Mouse (Mus musculus) right cerebral cortex, postnatal 4 days (tissue): ENCODE data around the gene Cnot4.
A peak's percentile ranks its signal among the peaks of the same experiment; 100 is the strongest.

Experiments used
- DNase-seq: peaks from one replicate; pipeline ENCODE4 v3.0.0-alpha.2; 2022

Gene Cnot4

DNA sequence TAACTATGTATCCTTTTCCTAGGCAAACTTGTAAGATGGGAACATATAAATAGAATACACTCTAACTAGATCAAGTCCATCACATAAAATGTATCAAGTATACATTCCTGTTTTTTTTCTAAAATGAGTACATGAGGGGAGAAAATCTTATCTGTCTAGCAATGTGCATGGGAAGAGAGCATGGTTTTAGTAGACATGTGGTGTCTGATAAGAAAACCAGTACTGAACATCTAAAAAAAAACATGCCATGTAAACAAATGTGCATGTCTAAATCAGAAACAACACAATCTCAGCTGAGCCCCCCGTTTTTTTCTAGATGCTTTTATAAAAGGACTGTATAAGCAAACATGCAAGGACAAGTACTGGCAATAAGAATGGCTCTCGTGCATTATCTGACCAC lies 100.8 kb downstream of the Cnot4 start:
- no peak for DNase-seq

- DNase-seq: no peak
These were observed 102.7 kb downstream of the Cnot4 start for GRCm38 (mm10) chr6:35030811-35031210.

DNA sequence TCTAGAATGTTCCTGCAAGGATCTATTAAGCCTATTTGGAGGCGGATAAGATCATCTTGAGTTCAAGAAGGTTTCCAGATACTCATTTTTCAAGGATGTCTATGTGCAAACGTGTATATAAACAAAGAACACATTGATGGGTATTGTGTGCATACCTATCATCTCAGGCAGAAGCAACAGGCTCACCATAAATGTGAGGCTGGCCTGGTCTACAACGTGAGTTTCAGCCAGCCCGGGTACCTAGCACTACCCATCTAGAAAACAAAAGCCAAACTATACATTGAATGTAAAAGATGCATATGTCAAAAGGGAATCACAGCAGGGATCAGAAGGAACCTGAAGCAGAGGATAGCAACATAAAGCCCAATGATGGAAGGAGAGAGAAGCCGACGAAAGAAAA lies 103.3 kb downstream of the Cnot4 start:
- no peak for DNase-seq

DNA sequence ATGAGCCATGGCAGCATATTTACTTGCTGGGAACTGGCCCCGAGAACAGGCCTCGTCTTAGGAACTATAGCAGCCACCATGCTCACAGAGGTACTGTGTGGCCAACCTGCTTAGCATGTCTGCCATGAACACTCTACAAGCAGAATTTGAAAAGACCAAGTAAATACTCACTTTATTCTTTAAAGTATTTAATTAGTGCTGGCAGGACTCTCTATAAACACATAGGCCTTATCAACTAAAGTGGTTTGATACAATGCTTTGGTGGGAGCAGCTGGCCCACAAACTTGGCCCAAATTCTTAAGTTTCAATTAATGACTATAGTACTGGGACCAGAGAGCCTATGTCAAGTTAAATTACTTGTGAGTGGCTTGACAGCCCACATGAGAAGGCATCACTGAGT lies 105.5 kb downstream of the Cnot4 start:
- DNase-seq: no peak

GRCm38 (mm10) chr6:35027257-35027656 lies 106.3 kb downstream of the Cnot4 start:
- no peak for DNase-seq

DNA sequence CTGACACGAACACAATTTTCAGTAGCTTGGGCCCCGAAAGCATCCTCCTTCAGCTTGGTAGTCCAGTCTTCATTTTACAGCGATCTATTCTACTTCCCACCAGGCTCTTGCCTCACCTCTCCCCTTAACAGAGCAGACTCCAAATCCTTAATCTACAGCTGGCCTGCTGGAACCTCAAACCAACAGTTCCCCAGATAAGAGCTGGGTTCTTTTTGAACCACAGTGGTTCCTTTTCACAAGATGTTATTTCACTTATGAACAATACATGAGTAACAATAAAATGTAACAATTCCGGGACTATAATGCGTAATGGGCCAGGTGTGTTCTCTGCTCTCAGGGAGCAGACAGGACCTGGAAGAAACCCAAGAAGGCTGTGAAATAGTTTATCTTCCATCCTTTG lies 116.9 kb downstream of the Cnot4 start:
- DNase-seq: no peak

DNA sequence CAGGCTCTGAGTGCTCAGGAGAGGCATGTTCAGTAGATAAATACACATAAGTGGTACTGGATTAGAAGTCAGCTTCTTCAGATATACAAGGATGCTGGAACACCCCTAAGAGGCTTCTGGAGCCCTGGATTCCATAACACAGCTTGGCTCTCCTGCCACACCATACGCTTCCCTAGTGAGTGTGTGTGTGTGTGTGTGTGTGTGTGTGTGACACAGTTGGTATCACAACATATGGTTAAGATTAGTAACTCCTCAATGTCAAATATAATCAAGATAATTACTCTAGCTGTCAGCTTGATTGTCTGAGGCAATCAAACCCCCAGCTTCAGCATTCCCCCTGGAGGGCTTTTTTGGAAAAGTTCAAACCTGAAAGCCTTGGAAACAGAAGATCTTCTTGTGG lies 121.6 kb downstream of the Cnot4 start:
- DNase-seq: no peak

DNA sequence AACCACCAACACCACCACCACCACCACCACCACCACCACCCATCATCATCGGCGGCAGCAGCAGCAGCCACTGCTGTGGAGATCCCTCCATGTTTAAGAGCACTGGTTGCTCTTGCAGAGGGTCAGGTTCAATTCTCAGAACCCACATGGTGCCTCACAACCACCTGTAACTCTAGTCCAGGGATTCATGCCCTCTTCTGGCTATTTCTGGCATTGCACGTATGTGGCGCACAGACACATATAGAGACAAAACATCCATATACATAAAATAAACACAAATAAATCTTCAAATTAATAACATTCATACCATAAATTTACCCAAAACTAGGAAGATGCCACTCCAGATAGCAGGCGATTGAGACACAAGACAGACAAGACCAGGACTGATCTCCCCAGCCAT lies 122.8 kb downstream of the Cnot4 start:
- no peak for DNase-seq

GRCm38 (mm10) chr6:35002261-35002669 lies 131.3 kb downstream of the Cnot4 start:
- peak; percentile 76 for DNase-seq

- DNase-seq: peak; percentile 29
These were observed 134.4 kb downstream of the Cnot4 start for GRCm38 (mm10) chr6:34999101-34999500.

GRCm38 (mm10) chr6:34996496-34996895 lies 137.0 kb downstream of the Cnot4 start:
- DNase-seq: no peak

DNA sequence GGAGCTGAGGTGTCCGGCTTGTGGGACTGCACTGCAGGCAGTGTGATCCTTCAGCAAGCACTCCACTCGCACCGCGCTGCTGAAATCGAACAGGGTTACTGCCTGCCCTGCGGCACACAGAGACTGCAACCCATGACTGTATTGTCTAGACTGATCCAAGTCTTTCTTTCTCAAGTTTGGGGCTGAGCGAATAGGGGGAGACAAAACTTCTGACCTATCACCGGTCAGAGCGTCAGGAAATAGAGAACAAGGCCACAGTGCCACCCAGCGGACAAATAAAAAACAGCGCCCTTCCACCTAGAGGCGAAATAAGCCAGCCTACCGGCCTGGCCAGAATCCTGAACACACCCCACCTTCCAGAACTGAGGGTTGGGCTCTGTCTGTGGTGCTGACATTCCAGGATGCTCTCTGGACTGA lies 138.3 kb downstream of the Cnot4 start:
- DNase-seq: peak; percentile 88

DNA sequence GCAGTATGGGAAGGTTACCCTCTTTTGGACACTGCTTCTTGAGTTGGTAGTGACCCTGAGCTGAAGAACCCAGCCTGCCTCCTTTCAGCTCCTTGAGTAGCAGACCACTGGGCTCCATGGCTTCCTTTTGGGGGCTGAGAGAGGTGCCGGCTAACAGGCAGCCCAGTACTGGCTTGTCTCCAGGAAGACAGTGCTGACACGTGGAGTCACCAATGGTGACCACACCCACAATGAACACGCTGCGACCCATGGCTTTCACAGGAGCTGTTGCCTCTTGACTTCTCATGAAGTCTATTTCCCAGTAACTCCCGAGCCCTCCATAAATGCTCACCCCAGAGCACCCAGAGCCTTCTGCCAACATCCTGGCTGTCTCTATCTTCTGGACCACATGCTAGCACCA lies 138.8 kb downstream of the Cnot4 start:
- no peak for DNase-seq

GRCm38 (mm10) chr6:34989263-34989662 lies 144.3 kb downstream of the Cnot4 start:
- no peak for DNase-seq

DNA sequence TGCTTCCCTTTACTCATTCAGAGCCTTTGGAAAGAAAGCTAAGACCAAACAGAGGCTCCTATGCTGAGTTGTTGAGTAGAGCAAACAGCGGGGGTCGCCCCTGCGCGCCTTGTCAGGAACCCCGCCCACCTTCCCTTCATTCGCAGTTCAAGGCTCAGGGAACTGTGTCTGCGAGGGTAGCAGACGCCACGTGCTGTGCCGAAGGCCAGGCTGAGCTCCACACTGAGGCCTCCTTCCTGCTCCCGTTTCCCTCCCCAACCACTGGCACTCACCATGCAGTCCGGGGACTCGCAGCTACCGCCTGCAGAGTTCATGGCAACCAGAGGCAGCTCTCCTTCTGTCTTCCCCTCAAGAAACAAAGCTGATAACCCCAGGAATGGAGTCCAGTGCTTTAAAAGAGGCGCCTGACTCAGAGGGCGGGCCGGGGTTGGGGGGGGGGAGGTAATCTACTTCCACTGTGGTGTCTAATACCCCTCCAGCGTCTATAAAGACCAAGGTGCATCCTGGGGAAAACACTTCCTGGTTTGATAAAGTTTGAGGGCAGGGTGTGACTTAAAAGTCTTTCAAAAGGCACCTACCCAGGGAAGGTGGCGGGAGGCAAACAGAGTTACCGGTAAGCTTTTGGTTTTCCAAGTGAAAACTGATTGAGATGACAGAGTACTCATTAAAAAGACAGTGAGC lies 145.3 kb downstream of the Cnot4 start, which contains the start of gene Slc23a4:
Gene Slc23a4 (minus strand): TSS at position 324 of the 681 bp plus-strand sequence.
- no peak for DNase-seq

DNA sequence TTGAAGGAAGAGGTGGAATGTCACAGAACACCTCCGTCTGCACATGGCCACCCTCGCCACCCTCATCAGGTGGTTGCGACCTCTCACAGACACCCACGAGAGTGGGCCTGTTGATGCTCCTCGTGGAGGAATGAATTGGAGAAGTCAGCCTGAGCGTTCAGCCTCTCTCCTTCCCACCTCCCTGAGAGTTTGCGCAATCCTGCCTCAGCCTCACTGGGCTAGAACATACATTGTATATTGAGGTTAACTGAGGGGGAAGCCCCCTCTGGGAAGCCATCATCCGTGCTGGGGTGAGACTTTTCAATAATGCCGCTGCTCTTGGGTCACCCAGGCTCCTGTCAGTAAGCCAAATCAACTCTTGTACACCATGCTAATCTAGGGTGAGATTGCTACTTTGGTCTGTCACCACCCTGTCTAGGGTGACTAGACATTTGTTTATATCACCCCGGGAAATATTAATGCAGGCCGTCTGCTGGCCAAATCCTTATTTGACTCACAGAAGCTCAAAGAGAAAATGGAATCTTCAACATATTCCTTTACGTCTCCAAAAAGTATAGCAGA lies 146.4 kb downstream of the Cnot4 start:
- no peak for DNase-seq

DNA sequence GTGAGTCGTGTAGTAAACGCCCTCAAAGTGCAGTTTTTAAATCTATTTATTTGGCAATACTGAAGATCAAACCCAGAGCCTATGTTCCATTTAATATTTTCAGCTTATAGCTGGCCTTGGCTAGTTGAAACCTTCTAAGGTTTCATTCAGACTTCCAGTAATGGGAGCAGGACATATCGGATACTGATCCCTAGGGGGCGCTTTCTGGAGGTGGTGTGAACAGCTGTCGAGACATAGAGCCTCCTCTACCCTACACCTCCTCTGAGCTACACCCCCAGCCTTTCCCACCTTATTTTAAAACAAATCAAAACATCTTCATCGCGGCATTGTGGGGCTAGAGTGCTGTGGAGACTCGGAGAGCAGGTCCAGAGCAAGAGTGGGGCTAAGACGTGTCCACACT lies 152.9 kb downstream of the Cnot4 start:
- DNase-seq: no peak

- DNase-seq: no peak
These were observed 154.2 kb downstream of the Cnot4 start for GRCm38 (mm10) chr6:34979291-34979690.
